Mouse (Mus musculus): ENCODE results near the gene Fbxl17.

The Fbxl17 gene

DNA sequence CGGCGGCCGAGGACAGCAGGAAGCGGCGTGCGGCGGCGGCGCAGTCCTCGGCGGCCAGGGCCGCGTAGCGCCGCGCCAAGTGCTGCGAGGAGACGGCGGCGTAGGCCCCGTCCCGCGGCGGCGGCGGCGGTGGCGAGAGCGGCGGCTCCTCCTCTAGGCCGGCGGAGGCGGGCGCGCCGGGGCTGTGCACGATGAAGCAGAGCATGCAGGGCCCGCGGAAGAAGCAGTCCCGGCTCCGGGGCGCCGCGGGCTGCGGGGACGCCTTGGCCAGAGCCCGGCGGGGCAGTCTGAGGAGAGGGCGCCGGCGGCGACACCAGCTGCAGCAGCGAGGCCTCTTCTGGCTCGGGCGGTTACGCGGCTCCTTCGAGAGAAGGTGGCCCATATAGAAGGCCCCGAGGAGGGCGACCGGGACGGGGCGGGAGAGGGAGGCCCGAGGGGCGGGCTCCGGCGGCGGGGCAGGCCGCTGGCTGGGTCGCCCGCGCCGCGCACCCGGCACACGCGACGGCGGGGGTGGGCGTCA is at the start of gene Fbxl17:
Gene Fbxl17, minus strand, starts transcription at position 382 of the 520 bp plus-strand sequence.
- peak; percentile 63 for DNase-seq

GRCm38 (mm10) chr17:63547465-63547864 is 47.6 kb upstream of the Fbxl17 start:
- no peak for DNase-seq

- no peak for DNase-seq
Observed at GRCm38 (mm10) chr17:63534576-63535265, 34.9 kb upstream of the Fbxl17 start.

DNA sequence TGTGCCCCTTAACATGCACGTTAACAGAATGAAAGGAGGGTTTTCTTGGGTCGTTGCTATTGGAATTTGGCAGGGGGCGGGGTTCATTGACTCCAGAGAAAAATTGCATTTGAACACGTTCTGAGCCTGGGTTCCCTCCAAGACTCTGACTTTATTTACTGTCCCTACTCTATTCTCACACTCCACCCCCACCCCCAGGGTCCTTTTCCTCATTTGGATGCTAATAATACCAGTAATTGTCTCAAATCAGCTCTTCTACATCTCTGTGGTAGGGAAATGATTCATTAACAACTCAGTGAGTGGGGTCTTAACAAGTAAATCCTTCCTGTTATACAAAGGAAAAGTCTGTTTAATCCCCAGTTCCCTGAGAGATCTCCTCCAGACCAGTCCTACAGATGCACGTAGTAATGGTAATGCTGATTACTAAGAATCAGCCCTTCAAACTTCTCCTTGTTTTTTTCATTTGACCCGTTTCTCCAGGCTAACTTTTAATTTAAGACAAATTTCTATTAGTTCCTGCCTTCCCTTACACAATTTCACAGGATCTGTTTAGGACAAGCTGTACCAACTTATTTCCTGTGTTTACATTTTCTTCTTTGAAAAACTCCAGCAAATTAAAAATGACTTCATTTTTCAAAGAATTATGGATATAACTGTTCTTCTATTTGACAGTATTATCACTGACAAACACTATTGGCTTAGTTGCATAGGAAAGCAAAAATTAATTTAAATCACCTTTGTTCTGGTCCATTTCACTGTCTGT is 33.4 kb upstream of the Fbxl17 start:
- no peak for DNase-seq

GRCm38 (mm10) chr17:63529476-63529875 is 29.7 kb upstream of the Fbxl17 start:
- DNase-seq, result no peak

DNA sequence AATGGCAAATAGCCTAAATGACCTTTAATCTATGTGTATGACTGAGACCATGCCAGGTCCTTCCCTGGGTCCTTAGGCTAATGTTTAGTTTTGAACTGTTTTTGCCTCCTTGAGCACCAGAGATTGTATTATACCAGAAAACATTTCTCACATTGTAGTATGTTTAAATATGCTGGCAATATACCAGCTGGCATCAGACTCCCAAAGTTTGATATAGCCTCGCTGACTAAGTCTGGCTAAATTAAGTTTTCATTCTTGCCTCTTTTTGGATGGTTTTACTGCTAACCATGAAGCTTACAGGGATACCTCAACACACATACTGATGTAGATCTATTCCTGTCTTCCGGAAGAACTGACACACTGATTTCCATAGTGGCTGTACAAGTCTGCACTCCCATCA is 20.9 kb upstream of the Fbxl17 start:
- DNase-seq, result no peak

DNA sequence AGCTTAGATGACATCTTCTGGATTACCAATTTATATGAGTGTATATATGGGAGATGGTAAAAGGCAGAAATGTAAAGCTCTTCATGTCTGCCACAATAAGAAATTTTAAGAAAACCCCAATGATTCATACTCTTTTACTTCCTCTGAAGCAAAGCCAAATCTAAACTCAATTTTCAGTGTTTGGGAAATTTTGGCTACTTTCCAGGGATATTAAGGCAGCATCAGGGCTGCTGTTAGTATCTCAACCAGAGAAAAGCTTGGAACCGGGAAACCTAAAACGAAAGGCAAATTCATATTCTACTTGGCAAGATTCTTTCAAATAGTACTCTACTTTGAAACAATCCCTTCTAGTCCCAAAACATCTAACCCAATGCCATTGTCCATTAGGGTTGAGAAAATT is 10.6 kb upstream of the Fbxl17 start:
- DNase-seq, result no peak

GRCm38 (mm10) chr17:63501091-63501490 is 1.3 kb upstream of the Fbxl17 start:
- DNase-seq, result no peak

DNA sequence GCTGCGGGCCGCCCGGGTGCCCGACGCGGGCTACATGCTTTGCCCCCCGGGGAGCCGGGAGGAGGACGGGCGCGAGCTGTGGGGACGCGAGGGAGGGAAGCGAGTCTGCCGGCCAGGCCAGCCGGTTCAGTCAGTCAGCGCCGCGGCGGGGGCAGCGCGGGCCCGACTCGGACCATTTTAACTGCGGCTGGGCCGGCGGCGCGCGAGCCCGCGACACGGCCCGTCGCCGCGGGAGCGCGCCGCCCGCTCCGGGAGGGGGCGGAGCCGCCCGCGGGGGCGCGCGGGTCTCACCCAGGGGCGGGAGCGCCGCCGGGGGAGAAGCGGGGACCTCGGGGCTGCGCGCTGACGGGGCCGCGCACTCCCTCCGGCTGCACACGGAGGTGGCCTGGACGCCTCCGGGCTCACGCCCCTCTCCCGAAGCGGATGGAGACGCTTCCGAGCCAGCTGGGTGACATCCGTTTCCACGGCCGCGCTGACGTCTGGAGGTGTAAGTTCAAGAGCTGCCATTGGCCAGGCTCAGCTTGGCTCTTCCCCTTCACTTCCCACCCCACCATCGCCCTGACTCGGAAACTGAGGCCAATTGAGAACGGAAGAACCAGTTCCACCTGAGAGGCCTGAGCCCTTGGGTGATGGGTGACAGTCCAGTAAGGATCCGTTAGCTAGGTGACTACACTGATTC is 478 bp upstream of the Fbxl17 start:
- peak; percentile 87 for DNase-seq

- peak; percentile 39 for DNase-seq
Observed at GRCm38 (mm10) chr17:63498717-63499635, 841 bp downstream of the Fbxl17 start.

- no peak for DNase-seq
Observed at GRCm38 (mm10) chr17:63498182-63498716, 1.6 kb downstream of the Fbxl17 start.

GRCm38 (mm10) chr17:63497206-63497731 is 2.5 kb downstream of the Fbxl17 start:
- DNase-seq, result no peak

DNA sequence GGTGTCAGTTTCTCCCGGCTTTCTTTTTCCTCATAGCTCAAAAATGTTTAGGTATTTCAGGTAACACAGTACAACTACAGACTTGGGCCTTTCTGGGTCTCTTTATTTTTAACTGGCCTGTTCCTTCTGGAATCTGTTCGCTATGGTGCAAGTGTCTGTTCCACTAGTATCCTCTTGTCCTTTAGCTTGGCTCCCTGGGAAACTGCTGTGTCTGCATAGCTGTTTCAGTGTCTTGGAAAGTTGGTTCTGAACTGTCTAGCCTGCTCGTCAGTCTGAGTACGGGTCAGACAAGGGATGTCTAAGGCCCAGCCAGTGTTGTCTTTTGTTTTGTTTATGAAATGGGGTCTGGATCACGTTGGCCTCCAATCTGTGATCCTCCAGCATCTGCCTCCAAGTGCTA is 3.7 kb downstream of the Fbxl17 start:
- no peak for DNase-seq

DNA sequence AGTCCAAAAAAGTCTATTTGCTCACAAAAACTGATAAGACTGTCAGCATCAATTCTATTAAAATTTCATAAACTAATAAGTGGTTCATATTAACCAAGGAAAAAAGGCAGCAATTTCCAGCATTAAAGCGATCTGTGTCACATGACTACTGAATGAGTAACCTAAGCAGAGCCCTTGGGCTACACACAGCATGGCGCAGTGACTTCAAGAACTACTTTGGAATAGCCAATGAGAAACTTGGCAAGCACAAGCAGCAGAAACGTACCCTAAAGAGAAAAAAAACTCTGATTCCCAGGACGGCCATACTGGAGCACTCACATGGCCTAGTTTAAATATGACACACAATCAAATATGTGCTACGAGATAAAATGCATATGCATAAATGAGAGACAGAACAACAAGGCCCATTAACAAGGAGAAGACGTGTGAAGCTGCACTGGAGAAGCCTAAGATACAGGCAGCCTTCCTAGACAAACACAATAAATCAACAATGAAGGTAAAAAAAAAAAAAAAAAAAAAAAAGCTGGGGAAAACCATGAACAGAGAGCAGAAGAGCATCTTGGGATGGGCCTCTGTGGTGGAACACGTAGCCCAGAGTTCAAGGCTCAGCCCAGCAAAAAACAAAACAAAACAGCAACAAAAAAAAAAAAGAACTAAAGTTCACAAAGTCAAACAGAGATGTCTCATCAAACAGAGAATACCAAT is 5.8 kb downstream of the Fbxl17 start:
- peak; percentile 41 for DNase-seq

GRCm38 (mm10) chr17:63493274-63493673 is 6.5 kb downstream of the Fbxl17 start:
- no peak for DNase-seq

GRCm38 (mm10) chr17:63492665-63493273 is 7.0 kb downstream of the Fbxl17 start:
- DNase-seq, result no peak

- DNase-seq, result peak; percentile 61
Observed at GRCm38 (mm10) chr17:63489525-63489924, 10.3 kb downstream of the Fbxl17 start.

DNA sequence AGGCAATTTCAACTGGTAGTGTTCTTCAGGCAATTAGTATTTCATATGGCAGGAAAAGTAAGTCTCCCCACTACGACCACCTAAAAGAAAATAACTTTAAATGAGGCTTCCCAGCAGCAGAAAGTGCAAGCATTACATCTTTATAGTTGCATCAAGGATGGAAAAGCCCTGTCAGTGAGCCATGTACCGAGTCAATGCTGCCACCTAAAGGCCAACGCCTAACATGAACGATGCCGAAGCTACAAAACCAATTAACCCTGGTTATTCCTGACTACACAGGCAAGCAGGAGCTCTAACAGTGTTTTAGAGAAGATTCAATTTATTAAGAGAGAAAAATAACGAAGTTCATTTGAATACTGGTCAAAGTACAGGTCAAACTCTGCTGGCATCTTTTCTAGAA is 32.0 kb downstream of the Fbxl17 start:
- DNase-seq, result peak; percentile 40

GRCm38 (mm10) chr17:63465239-63465638 is 34.6 kb downstream of the Fbxl17 start:
- DNase-seq, result no peak

DNA sequence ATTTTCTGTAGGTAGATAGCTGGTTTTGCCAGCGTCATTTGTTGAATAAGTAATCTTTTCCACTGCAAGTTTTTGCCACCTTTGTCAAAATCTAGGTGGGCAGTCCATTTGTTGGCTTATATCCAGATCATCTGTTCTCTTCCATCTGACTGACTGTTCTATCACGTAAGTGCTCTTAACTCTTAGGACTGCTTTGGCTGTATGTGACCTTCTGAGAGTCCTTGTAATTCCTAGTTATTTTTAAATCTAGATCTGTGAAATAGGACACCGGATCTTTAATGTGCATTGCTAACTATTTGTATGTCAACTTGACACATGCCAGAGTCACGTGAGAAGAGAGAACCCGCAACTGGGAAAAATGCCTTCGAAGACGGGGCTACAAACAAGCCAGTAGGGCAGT is 37.3 kb downstream of the Fbxl17 start:
- no peak for DNase-seq
